Mouse (Mus musculus) telencephalon, adult 2 months (tissue): Measurements from ENCODE around the gene Tuba3a.
"Not testable (repeated sequence)": the region's sequence is repeated elsewhere in the genome, so short reads cannot be mapped to it uniquely, and the experiment has no call there.

Experiments used
- DNase-seq: peaks from one replicate; pipeline ENCODE4 v3.0.0-alpha.2; 2011; ENCODE audit warnings: low read depth, low spot score

The Tuba3a gene

DNA sequence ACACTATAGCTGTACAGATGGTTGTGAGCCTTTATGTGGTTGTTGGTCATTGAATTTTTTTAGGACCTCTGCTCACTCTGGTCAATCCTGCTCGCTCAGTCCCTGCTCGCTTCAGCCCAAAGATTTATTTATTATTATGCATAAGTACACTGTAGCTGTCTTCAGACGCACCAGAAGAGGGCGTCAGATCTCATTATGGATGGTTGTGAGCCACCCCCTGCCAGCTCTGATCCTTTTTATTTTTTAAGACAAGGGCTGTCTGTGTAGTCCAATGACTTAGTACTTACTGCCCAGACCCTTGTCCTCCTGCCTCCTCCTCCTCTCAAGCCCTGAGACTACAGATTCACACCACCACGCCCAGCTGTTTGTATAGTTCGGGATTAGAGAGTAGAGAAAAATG is 19.2 kb downstream of the Tuba3a start:
- not testable (repeated sequence) for DNase-seq

DNA sequence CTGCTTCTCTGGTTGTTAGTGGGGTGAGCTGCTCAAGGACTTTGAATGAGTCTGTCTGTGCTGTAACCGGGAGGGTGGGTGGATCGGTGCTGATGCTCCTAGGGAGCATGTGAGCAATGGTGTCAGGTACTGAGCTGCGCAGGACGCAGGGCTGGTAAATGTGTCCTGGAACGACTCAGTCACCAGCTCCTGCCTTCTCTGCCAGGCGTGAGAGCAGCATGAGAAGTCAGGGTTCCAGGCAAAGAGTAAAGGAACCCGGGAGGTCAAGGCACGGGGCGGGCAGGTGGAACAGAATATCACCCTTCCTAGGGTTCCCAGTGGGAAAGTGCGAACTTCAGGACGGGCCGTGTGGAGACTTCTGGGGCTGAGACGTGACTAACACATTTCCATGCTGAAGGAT is 19.8 kb downstream of the Tuba3a start:
- no peak for DNase-seq

DNA sequence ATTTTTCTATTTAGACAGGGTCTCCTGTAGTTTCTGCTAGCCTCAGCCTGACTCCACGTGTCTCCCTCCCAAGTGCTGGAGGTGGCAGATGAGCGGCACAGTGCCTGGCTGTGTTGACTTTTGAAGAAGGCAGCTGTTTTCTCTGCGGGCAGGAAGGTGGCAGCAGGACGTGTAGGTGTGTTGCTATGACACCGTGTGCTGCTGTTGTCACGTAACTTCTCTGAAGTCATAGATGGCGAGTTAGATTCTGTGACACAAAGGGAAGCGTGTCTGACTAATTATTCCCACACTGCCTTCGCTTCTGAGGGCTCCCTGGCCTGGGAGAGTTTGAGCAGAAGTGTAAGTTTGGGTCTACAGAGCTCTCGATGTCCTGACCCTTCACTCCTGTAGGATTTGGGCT is 20.6 kb downstream of the Tuba3a start:
- peak; percentile 53 for DNase-seq

DNA sequence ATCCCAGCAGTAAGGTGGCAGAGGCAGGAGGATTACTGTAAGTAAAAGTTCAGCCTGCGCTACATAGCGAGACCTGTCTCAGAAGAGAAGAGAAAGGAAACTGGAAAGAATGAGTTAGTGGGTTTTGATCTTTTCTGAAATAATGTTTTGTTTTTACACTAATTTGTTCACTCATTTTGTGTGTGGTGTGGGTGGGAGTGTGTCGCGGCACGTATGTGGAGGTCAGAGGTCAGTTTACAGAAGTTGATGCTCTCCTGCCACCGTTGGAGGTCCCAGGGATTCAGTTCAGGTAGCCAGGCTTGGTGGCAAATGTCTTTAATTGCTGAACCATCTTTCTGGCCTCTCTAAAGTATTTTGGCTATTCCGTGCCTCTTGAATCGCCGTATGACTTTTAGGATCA is 21.6 kb downstream of the Tuba3a start:
- no peak for DNase-seq

DNA sequence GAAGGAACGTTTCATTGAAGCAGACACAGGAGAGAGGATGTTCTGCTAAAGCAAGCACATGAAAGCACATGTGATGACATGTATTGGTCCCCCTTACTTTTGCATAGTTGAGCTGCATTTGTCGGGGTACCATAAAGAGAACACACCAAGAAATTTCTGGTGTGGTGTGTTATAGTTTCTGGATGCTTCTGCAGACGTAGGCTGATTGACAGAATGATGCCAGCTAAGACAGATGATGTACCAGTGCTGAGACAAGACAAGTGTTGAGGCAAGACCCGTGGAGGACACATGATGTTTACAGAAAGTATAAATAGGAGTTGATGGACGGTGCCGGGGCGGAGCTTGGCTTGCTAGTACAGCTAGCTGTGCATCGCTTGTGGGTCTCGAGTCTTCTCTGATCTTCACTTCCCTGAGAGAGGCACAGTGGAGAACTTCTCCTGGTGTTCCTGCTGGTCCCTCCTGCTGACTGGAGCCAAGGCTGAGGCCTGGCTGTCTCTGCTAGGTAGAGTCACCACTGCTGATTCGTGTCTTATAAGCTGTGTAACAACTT is 25.8 kb downstream of the Tuba3a start:
- DNase-seq, result no peak

DNA sequence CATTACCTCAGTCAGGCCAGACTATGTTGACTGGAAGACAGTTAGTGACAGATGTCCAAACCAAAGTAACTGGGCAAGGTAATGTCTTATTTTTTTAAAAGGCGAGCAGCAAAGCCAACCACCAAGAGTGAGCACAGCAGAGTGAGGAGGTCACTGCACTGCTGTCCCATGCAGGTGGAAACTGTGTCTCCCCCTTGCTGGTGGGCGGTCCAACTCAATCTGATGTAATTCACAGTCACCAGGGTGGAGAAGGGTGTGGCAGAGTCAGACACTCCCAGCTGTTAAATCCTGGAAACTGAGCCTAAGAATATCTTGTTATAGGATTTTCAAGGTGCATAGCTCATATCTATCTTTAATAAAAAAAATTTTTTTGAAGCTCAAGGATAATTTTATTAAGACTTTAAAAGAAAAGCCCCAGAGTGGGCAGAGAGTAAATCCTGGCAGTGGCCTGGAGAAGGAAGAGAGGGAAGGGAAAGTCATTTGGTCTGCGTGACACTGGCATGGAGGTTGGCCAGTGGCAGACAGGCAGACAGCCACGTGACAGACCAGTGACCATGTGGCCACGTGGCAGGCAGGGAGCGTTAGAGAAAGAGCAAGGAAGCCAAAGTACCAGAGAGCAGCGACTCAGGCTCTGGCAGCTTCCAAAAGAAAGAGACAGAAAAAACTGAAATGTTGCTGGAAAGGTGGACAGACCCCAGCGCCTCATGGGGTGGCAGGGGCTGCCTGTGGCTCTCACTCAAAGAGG is 29.4 kb downstream of the Tuba3a start:
- DNase-seq, result no peak

DNA sequence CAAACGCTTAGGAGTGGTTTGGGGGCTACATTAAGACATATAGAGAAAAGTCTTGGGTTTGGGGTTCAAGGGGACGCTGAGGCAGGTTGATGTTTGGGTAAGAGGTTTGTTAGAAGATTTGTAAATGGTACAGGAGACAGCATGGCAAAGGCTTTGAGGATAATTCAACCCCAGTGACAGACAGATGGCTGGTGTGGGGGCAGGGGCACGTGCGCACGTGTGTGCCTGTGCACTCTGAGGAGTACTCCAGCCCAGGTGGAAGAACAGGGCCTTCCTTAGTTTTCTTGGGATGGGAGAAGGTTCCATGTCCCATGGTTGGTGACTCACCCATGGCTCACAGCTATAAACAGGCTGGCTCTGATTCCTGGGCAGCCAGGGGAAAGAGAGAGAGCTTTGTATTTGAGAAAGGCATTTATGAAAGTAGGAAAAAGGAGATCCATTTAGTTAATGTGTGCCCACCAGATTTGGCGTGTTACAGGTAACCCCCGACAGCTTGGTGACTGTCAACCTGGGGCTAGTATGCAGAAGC is 30.3 kb downstream of the Tuba3a start:
- no peak for DNase-seq

DNA sequence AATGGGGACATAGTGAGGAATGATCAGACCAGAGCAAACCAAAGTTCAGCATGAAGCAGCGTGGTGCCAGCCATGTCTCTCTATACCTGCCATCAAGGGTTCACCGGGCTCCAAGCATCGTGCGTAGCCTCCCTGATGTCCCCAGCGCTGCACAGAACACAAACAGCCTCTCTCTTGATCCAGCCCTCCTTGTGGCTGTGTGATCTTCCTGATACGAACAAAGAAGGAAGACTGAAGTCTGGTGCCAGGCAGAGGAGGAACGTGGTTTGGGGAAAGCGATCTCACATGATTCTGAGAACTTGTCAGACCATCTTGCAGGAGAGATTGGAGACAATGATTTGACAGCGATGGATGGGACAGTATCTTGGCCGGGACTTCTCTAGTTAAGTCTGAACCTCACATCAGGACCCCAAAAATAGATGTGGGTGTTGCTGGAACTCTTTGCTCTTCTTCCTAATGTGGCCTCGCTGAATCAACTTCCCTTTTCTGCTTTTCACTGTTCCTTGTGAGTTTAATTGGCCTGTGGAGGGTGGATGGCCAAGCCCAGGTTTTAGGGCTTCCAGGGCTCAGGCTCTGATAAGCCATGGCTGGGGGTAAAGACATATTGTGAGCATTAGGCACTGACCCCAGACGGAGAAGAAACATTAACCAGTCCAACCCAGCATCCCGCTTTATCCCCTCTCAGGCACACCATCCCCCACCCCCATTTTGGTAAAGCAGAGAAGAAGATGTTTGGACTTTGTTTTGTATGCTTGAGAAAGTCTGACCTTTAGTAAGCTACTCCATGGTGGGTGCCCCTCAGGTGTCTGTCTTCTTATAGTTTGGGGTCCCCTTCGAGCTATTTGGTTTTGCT is 31.8 kb downstream of the Tuba3a start:
- no peak for DNase-seq

DNA sequence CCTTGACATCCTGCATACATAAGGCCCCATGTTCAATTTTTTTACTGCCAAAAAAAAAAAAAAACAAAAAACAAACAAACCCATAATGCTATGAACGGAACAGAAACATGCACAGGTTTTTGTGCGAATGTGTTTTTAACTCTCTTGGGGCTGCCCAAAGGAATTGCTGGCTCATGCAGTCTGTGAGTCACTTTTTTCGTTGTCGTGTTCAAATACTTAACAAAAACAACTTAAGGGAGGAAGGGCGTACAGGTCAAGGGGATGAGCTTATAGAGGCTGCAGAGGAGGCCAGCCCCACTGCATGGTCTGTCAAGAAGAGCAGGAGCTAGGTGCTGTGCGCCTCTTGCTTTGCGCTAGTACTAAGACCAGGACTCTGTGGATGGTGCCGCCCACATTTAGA is 33.1 kb downstream of the Tuba3a start:
- no peak for DNase-seq

DNA sequence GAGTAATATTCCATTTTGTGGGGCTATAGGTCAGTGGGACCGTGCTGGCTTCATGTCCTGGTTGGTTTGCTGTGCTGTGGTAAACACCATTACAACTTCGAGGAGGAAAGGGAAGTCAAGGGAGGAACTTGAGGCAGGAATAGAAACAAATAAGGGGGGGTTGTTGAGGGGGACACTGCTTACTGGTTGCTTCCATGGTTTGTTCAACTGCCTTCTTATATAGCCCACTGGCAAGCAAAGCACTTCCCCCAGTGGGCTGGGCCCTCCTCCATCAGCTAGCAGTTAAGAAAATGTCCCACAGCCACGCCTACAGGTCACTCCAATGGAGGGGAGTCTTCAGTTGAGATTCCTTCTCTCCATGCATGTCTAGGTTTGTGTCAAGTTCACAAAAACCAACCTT is 33.6 kb downstream of the Tuba3a start:
- DNase-seq, result no peak

DNA sequence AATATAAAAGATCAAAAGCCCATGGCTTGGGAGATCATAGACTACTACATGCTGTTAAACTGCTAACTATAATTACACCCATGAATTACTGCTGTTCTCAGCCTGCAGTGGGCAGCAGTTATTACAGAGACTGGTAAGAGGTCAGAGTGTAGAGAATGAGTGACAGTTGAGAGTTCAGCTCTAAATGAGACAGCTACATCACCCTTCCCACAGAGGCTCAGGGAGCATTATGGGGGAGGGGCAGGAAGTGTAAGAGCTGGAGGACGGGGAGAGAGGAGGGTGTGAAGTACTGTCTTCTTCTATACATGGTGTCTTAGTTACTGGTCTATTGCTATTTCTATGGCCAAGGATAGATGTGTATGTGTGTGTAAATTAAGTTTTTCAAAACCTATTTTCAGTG is 41.3 kb downstream of the Tuba3a start:
- DNase-seq, result no peak

DNA sequence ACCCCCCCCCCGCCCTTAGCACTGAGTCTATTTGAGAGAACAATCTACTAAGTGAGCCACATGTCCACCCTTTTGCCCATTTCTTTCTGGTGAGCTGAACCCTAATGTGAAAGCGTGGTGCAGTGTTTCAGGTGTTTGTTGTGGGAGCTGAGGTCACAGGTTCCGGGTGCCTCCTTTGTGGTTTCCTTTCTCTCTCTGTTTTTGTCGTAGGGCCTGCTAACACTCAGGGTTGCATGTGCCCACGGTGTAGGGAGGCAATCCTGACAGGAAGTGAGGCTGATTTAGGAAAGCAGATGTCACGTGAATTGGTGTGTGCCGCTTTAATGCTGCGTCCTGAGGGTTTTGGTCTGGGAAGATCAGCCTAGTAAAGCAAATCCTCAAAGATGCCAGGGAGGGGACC is 44.3 kb downstream of the Tuba3a start:
- DNase-seq, result no peak

DNA sequence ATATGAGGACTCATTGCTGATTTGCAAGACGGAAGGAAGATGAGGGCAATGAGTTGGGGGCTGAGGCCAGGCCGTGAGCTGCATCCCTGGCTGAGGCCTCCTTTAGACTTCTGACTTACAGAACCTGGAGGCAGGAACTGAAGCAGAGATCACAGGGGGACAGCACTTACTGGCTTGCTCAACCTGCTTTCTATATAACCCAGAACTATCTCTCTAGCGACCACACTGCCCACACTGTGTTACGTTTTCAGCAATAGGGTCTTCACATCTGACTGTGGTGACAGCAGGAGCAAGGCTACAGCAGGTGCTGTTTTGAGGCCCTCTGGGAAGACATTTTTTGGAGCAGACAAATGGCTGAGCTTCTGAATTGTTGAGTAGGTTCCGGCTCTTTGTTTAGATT is 45.2 kb downstream of the Tuba3a start:
- no peak for DNase-seq

DNA sequence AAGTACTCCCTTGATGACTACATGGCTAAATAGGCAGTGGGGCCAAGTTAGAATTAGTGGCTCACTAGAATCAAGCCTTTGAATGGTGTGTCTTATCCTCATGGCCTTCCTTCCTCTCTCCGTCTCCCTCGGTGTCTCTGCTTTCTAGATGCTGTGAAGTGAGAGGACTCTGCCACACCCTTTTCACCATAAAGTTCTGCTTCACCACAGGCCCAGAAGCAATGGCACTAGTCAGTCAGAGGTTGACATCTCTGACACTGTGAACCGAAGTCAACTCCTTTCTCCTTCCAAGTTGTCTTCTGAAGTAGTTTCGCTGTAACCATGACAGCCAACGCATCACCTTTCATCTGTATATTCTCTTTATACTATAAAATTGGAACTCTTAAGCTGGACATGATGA is 46.3 kb downstream of the Tuba3a start:
- DNase-seq, result no peak

DNA sequence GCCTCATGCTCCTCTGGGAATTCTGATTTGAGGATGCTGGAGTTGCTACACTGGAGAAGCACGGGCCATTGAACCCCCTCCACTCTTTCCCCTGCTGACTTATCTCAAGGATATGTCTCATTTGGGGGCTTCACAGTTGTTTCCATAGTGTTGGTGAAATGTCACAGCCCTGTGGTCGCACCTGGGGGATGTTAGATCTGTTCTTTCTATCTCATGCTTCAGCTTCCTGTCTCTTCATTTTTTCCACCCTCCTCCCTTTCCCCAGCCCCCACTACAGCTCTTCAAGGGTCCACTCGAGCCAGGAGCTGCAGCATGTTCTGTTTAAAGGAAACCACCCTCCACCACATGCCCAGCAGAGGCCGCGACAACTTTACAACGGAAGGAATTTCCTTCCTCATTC is 47.4 kb downstream of the Tuba3a start:
- no peak for DNase-seq

DNA sequence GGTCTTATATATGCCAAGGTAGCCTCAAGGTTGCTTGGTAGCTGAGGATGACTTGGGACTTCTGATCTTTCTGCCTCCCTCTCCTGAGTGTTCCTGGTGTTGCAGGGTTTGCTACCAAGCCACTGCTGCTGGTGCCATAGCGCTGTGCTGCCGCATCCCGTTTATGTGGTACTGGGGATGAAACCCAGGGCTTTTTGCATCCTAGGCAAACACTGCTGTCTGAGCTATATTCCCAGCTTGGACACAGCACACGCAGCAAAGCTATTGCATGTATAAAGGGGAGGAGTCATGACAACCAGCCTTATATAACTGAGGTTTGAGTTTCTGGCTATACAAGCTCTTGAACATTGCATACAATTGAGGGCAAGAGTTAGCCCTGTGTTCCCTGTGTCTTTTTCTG is 48.4 kb downstream of the Tuba3a start:
- no peak for DNase-seq

DNA sequence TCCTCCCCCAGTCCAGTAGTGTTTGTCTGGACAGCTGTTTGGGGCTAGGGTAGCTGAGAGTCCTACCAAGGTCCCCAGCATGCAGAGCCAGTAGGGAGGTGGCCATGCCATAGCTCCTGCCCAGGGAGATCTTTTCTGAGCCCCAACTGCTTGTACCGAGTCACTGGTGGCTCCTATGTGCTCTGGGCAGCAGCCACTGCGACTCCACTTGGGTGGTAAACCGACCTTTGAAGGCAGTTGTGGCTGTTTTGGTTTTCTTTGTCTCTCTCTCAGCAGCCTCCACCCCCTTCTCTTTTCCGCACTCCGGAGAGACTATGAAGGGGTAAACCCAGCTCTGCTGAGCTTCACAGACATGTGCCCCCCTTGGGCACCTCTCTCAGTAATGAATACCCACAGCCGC is 49.1 kb downstream of the Tuba3a start, which contains the start of gene Cd27:
Gene Cd27 (minus strand): TSS at position 229 of the 400 bp plus-strand sequence.
- DNase-seq, result no peak

DNA sequence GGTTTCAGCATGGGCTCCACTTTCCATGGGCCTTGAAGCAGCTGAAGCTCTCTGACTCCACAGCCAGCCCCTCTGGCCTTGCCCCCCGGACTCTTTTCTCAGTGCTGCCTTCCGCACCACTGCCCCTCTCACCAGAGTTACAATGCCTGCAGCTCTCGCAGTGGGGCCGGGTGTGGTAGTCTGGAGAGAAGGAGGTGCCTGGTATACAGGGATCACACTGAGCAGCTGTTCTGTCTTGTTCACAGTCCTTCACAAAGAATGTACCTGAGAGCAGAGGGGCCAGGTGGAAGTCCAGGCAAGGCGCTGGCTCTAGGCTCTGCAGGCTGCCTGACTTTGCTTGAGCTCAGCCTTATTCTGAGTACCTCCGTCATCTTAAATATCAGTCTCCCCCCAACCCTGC is 49.5 kb downstream of the Tuba3a start:
- no peak for DNase-seq

DNA sequence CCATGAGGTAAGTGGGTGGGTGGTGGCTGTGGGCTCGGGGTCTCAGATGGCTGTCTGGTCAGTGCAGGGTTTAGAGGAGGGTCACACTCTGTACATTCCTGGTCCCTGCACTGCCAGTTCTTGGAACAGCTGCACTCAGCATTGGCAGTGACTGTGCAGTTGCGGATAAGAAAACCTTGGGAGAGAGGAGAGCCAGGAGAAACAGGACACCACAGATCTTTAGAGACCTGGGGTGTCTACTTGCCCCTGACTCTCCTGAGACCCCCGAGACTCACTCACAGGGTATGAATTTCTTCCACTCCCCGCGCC is 51.4 kb downstream of the Tuba3a start:
- DNase-seq, result no peak

DNA sequence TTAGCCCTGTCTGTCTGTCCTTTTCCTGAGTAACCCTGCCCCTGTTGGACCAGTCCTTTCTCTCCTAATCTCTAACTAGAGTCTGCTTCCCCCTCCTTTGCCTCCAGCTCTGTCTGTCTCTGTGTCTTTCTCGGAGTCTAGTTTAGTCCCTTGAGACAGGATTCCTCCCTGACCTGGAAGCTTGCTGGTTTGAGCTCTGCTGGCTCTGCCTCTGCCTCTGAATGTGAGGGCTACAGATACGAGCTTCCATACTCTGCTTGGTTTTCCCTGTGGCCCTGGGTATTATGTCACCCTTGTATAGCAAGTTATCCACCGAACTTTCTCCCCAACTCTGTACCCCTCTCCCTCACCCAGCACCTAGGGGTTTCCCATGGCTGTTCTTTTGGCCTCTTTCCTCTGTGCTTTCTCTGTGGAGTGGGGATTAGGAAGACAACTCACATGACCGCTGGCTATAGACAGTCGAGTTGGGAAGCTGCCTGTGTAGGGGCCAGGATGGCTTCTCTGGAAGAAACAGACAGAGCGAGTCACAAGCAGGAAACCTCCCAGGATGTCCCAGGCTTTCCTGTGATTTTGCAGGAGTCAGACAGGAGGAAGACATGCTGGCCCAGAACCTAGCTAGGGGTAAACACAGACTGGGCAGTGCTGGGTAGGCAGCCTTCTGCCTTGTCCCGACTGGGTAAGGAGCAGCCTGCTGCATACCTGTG is 51.9 kb downstream of the Tuba3a start:
- DNase-seq, result no peak

DNA sequence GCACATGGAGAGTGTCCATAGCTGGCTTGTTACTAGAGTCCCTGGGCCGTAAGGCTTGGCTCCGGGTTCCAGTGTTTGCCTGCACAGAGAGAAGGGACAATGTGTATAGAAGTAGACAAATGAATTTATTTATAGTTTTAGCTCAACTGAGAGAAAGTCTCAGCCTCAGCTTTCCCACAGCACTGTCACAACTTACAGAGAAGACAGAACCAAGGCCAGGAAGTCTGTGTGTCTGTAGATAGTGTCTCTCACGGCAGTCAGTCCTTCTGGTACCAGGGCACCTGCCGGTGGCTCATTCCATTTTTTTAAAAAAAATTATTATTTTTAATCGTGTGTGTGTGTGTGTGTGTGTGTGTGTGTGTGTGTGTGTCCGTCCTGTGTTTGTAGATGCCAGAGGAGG is 53.3 kb downstream of the Tuba3a start:
- no peak for DNase-seq

DNA sequence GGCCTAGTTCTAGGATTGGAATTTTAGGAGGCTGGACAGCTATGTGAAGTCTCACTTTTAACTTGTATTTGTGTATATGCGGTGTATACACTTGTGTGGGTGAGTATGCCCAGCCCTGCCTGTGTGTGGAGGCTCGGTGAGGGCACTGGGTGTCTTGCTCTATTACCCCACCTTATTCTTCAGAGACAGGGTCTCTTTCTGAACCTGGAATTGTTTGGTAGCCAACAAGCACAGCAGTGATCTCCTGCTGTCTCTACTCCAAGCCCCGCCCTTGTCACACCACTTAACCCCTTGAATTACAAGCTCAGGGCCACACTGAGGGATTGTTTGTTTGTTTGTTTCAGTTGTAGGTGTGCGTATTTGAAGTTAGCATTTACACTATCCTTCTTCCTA is 53.8 kb downstream of the Tuba3a start:
- no peak for DNase-seq
